Mouse (Mus musculus) T-cell, adult 2 months (primary cell): ENCODE measurements around the gene V1ra8.
"Not testable (repeated sequence)": the region's sequence is repeated elsewhere in the genome, so short reads cannot be mapped to it uniquely, and the experiment has no call there.

ENCODE experiments used
- DNase-seq: peaks from one replicate; pipeline ENCODE4 v3.0.0; 2022; ENCODE audit warnings: low spot score

The V1ra8 gene

DNA sequence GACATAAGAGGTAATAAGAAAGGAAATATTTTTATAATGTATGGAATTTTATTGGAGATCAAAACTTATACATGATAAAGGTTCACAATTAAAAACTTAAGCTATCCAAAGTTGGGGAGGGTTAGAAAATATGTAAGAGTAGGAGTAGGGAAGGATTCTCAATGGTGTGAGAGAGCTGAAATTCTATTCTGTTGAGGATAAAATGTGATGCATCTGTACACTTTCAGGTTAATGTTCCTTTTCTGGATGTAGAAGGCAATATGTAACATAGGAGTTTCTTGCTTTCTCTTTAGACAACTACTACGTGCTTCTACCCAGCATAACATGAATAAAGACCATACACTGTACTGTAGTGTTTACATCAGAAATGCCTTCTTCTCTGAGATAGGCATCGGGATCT, at the start of gene V1ra8:
TSS of gene V1ra8 (plus strand) at position 301 of the 400 bp plus-strand sequence.
- not testable (repeated sequence) for DNase-seq

DNA sequence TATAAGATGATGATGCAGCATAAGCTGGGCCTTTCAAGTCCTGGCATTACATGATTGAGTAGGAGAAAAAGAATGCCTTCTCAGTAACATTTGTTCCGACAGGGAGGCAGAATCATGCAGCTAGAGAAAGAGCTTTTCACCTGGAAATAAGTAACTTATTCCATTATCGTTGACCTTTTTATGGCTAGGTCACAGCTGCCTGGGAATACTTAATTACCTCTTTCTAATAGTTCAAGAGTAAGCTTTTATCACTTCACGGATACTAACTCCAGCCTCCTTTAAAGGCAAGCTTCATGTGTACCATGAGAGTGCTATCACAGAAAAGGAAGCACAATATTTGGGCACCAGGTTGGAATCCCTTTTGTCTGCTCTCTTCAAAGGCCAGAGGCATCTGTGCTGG, 42.5 kb upstream of the V1ra8 start:
- DNase-seq = no peak

DNA sequence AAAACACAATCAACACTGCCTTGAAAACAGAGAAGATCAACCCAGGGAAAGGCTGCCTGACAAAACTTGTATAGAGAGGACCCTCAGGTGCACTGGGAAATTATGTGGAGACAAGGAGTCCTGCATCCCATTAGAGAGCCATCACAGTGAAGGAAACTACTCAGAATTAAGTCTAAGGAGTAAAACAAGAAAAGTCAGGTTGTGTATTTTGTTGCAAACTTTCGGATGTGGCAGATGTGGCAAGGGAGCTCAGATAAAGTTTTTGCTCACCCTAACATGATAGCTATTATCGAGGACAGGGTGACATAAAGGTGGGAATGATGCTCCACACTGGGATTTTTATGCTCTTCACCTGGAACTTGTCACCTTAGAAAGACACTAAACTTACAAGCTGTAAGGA, 28.1 kb upstream of the V1ra8 start, which contains the start of gene Vmn1r52:
TSS of gene Vmn1r52 (plus strand) at position 301 of the 400 bp plus-strand sequence.
- no peak for DNase-seq

DNA sequence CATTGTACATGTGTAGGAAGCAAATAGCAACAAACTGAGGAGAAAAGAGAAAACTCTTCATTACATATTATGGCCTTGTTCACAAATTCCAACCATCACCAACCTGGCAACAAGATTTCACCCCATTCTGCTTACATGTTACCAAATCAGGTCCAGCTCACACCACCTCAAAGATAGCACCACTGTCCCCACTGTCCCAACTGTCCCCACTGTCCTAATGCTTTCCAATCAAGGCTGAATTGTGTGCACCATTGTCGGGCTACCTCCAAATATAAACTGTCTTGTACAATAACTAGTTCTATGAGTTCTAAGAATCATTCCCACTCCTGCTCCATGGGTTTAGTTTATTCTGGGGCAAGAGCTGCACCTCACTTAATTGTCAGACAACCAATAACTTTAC, 21.7 kb downstream of the V1ra8 start, which contains the start of gene Vmn1r53:
TSS of gene Vmn1r53 (minus strand) at position 101 of the 400 bp plus-strand sequence.
- DNase-seq = no peak

DNA sequence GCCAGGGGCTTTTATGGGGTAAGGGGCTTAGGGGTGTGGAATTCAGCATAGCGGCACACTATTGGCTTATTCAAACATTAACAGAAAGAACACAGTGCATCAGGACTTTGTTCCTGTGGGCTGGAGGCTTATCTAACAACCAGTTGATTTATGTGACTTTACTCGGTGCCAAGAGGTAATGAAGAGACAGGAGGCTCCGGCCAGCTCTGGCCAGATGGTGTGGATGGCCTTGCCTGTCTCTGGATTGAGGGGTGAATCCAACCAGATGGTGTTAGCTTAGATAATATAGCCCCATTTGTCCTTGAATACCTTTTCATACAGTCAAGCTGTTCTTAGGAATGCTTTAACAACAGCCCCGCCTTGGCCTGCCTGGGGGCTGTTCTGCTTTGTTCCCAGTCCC, 29.5 kb downstream of the V1ra8 start:
- DNase-seq = not testable (repeated sequence)

DNA sequence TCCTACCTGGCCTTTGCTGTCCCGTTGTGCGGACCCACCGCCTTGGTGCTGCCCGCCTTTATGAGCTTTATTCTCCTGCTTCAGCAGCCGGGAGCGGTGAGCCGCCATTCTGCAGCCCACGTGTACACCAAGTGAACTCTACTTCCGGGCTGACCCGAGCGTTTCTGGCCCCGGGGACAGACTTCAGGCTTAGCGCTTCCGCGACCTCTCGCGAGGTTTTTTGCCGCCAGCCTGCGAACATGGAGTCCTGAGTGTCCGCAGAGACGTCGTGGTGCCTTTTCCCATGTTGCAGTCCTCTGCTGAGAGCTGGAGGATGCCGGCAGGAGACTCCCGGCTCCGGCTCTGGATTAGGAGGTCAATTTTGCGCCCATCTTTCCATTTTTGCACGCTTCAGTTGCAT, 30.1 kb downstream of the V1ra8 start:
- DNase-seq = no peak

DNA sequence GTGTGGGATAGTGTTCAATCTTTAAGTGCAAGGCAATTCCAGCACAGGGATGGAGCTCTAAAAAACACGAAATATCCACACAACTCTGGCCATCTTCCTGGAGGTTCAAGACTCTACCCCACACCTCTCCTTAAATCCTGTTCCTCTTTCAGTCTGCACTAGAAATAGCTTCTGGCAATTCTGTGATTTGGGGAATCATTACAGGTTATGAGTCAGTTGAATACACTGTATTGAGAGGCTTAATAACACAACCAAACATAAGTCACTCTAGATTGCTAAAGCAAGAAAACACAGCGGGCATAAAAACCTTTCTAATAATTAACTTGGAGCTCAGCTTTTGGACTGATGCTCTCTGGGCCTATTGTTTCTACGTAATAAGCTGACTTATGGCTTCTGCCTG, 41.4 kb downstream of the V1ra8 start:
- DNase-seq = no peak

DNA sequence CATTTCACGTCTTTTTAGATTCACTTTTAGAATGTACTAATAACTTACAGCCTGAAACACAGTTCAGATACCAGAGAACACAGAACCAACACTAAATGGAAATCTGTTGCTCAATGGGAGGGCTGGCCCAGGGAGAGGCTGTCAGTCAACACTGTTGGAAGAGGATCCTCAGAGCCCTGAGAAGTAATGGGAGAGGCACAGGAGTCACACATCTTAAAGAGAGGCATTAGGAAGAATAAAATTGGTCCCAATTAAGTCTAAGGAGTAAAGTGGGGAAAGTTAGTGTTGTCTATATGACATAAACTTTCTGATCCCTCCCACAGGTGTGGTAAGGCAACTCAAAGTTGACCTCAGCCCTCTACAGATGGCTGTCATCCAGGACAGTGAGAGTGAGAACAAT, 43.4 kb downstream of the V1ra8 start, which contains the start of gene Vmn1r54:
TSS of gene Vmn1r54 (plus strand) at position 301 of the 400 bp plus-strand sequence.
- DNase-seq = no peak
